Mouse (Mus musculus): ENCODE measurements around the gene 9130023H24Rik. TPM values are rescaled to one million over a fixed set of nuclear protein-coding genes. Genes with fewer than 3 reads are reported as not detected.

Gene 9130023H24Rik
- polyA plus RNA-seq, 1 experiment from 2014 or later, result 5.4 TPM

DNA sequence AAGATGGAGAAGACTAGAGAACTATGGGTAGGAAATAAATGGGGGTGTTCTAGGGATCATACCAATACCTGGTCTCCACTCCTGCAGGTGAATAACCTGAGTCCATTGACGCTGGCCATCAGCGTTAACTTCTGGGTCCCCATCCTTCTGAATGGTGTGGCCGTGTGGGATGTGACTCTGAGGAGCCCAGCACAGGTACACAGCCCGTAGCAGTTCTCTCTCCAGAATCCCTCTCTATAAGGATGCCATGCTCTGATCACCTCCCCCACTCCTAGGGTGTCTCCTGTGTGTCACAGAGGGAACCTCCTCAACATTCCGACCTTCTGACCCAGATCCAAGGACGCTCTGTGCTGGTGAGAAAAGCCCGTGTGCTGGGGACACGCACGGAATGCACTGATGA lies 34.8 kb downstream of the 9130023H24Rik start:
- CTCF ChIA-PET, result no interaction called here
- ATAC-seq (no peak), DNase-seq (ENCODE audit: low read depth, low spot score) (no peak)
- no peak for TF ChIP-seq CTCF (IDR thresholded peaks at IDR 0.05)
- in situ Hi-C loops (cut with MboI; ENCODE audit: low pct_unique_long_range_greater_than_20kb), result loop anchor here (10.0 to 25.0 kb wide), 2 partner anchors 208 to 541 kb away; partner anchors contain the start of gene Pycard
- POLR2A ChIA-PET, result no interaction called here
- peaks cover 6% of the 10 kb centered on the region for H3K27me3 ChIP-seq

DNA sequence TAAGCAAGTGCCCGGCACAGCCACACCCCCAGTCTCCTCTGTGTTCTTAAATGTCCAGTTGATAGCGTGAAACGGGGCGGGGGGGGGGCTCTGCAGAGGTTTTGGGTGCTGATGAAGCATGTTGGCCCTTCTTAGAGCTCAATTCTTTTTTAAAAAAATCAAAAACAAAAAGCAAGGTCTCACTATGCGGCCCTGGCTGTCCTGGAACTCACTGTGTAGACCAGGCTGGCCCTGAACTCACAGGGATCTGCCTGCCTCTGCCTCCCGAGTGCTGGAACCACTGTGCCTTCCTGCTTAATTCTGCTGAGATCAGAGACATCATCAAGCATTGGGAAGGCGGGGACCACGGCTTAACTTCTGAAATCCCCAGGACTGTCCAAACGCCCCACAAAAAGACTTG lies 36.2 kb downstream of the 9130023H24Rik start:
- DNase-seq (ENCODE audit: low read depth, low spot score) (no peak), ATAC-seq (no peak)
- CTCF ChIA-PET, result no interaction called here
- in situ Hi-C loops (cut with MboI; ENCODE audit: low pct_unique_long_range_greater_than_20kb), result loop anchor here (10.0 to 25.0 kb wide), 2 partner anchors 207 to 539 kb away; partner anchors contain the start of gene Pycard
- H3K27me3 ChIP-seq, result peaks cover 6% of the 10 kb centered on the region
- POLR2A ChIA-PET, result no interaction called here
- no peak for TF ChIP-seq CTCF (IDR thresholded peaks at IDR 0.05)

Other genes starting within 250 kb of the 9130023H24Rik start
- 0.10 TPM for gene Pycard, start 244.2 kb downstream of the 9130023H24Rik start, polyA plus RNA-seq (2021)
- gene Trim72, start 234.1 kb downstream of the 9130023H24Rik start, polyA plus RNA-seq (2021), result 0.17 TPM
- not detected for gene Itgam, start 175.4 kb downstream of the 9130023H24Rik start, polyA plus RNA-seq (2021)
- not detected for gene Gm49368, start 175.3 kb downstream of the 9130023H24Rik start, polyA plus RNA-seq (2021)
- gene Itgax, start 108.5 kb downstream of the 9130023H24Rik start, polyA plus RNA-seq (2021), result 0.01 TPM
- gene Itgad, start 83.7 kb downstream of the 9130023H24Rik start, polyA plus RNA-seq (2021), result not detected
- gene Cox6a2, start 31.6 kb downstream of the 9130023H24Rik start, polyA plus RNA-seq (2021), result 0.30 TPM
- gene Armc5, start 689 bp downstream of the 9130023H24Rik start, polyA plus RNA-seq (2021), result 17.3 TPM
- gene Tgfb1i1, start 8.8 kb upstream of the 9130023H24Rik start, polyA plus RNA-seq (2021), result 98.6 TPM
- gene Slc5a2, start 27.6 kb upstream of the 9130023H24Rik start, polyA plus RNA-seq (2021), result 0.27 TPM
- gene BC017158, start 60.1 kb upstream of the 9130023H24Rik start, polyA plus RNA-seq (2021), result 25.3 TPM
- 111 TPM for gene Rgs10, start 180.7 kb upstream of the 9130023H24Rik start, polyA plus RNA-seq (2021)
- 82.0 TPM for gene Tial1, start 223.7 kb upstream of the 9130023H24Rik start, polyA plus RNA-seq (2021)

Data from Patski (cell line).